Mouse (Mus musculus): ENCODE measurements around the gene BC048403. TPM values are rescaled to one million over a fixed set of nuclear protein-coding genes. Genes with fewer than 3 reads are reported as not detected.

The BC048403 gene
- polyA plus RNA-seq, 1 experiment from 2014 or later: 3.4 TPM

DNA sequence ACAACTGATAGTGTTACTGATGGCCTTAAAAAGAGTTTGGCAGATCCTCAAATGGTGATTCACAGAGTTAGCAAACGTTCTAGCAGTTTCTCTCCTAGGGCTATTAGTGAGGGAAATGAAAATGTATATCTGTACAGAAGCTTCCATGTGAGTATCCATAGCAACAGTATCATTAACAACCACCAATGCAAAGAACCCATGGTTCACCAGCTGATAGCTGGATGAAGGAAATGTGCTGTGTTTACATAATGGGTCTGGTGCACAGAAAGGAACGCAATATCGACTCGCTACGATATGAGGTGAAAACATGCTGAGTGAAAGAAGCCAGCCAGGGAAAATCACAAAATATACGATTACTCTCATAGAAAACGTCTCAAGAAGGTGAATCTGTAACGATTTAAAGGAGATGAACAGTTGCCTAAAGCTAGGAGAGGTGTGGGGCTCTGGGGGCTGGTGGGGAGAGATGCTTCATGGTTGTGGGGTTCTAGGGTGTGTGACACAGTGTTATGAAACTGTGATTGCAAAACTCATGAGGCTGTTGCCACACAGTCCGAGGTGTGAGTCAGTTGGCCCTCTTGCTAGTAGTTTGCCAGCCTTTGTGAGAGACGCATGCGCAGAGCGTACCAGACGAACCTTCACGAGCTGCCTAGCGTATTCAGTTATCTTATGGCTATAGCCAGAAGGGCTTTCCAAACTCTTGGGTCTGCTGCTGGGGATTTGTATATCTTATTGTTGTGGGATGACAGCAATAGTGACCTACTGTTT lies 34.2 kb upstream of the BC048403 start:
- H3K4me2 ChIP-seq: no peak overlapping the region
- DNase-seq (no peak), ATAC-seq (ENCODE audit: insufficient read depth) (no peak)
- 73% methylated on average over 15 of the region's 15 CpGs for WGBS
- no peak overlapping the region for H3K4me3 ChIP-seq (ENCODE audit: low read depth, low read length)
- H3K9me3 ChIP-seq (ENCODE audit: low read depth, low read length): no peaks in the 10 kb centered on the region
- H3K9ac ChIP-seq: no peak overlapping the region
- no peaks in the 10 kb centered on the region for H3K27me3 ChIP-seq (ENCODE audit: insufficient read depth, low read length)
- no peak for TF ChIP-seq CTCF (IDR thresholded peaks at IDR 0.05; ENCODE audit: low read depth)
- H3K4me1 ChIP-seq (ENCODE audit: insufficient read depth): no peaks in the 10 kb centered on the region
- H3K27ac ChIP-seq (ENCODE audit: low read depth): no peak overlapping the region
- no peaks in the 10 kb centered on the region for H3K36me3 ChIP-seq (ENCODE audit: insufficient read depth)

DNA sequence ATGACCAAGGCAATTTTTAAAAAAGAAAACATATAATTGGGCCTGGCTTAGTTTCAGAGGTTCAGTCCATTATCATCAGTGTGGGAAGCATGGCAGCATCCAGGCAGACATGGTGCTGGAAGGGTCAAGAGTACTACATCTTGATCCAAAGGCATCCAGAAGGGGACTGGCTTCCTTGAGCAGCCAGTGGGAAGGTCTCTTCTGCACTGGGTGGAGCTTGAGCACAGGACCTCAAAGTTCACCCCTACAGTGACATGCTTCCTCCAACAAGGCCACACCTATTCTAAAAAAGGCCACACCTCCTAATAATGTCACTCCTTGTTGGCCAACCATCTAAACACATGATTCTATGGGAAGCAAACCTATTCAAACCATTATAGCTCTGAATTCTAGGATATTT lies 22.9 kb upstream of the BC048403 start:
- Histone ChIP-seq H3K4me3 (ENCODE audit: low read depth, low read length) (no peak overlapping the region), H3K9ac (no peak overlapping the region), H3K4me1 (ENCODE audit: insufficient read depth) (no peaks in the 10 kb centered on the region), H3K36me3 (ENCODE audit: insufficient read depth) (no peaks in the 10 kb centered on the region), H3K4me2 (no peak overlapping the region), H3K27ac (ENCODE audit: low read depth) (no peak overlapping the region), H3K27me3 (ENCODE audit: insufficient read depth, low read length) (no peaks in the 10 kb centered on the region), H3K9me3 (ENCODE audit: low read depth, low read length) (no peaks in the 10 kb centered on the region; the same call in 1 of the 2 replicates)
- DNase-seq: no peak
- no peak for ATAC-seq (ENCODE audit: insufficient read depth)
- no peak for TF ChIP-seq CTCF (IDR thresholded peaks at IDR 0.05; ENCODE audit: low read depth)

DNA sequence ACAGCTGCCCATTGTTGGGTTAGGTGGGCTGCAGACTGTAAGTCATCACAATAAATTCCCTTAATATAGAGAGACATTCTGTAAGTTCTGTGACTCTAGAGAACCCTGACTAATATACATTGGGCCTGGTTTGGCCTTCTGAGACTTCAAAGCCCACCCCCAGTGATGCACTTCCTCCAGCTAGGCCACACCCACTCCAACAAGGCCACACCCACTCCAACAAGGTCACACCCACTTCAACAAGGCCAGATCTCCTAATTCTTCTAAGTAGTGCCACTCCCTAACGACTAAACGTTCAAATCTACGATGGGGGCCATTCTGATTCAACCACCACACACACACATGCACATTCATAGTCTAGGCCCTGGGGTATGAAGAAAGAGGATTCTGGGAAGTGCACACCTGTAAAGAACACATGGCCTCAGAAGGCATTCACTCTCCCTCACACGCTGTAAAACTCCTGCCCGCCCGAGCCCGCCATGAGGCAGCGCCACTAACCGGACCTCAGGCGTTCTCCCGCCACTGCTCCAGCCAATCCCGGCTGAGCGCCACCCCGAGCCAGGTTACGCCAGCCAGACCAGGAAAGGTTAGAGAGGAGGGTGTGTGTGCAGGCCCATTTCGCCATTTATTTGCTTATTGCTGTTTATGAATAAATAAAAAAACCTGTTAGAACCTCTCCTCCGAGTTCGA lies 20.7 kb upstream of the BC048403 start:
- ATAC-seq (ENCODE audit: insufficient read depth) (no peak), DNase-seq (no peak)
- H3K4me2 ChIP-seq: no peak overlapping the region
- H3K27me3 ChIP-seq (ENCODE audit: insufficient read depth, low read length): no peaks in the 10 kb centered on the region
- H3K4me3 ChIP-seq (ENCODE audit: low read depth, low read length): no peak overlapping the region
- TF ChIP-seq CTCF (IDR thresholded peaks at IDR 0.05; ENCODE audit: low read depth): no peak
- H3K27ac ChIP-seq (ENCODE audit: low read depth): no peak overlapping the region
- no peak overlapping the region for H3K9ac ChIP-seq
- no peaks in the 10 kb centered on the region for H3K36me3 ChIP-seq (ENCODE audit: insufficient read depth)
- H3K9me3 ChIP-seq (ENCODE audit: low read depth, low read length): no peaks in the 10 kb centered on the region; the same call in 1 of the 2 replicates
- WGBS: 87% methylated on average over 18 of the region's 18 CpGs
- no peaks in the 10 kb centered on the region for H3K4me1 ChIP-seq (ENCODE audit: insufficient read depth)

DNA sequence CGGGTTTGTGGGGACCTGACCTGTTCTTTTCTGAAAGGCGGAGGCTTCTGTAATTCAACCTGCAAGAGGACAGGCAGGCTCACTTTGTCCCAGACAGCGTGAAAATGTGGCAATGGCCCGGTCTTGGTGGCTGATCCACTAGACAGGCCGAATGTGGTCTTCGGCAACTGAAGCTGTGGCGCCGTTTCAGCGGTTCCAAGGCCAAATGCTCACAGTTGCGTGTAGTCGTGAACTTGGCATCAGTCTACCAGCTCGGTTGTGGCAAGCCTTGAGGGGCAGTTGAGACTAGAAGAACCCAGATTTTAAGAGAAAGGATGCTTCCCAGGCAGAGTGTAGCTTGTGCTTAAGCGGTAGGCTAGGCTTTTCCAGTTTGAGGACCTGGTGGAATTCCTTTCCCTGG lies 19.0 kb upstream of the BC048403 start:
- DNase-seq: no peak
- H3K36me3 ChIP-seq (ENCODE audit: insufficient read depth): no peaks in the 10 kb centered on the region

DNA sequence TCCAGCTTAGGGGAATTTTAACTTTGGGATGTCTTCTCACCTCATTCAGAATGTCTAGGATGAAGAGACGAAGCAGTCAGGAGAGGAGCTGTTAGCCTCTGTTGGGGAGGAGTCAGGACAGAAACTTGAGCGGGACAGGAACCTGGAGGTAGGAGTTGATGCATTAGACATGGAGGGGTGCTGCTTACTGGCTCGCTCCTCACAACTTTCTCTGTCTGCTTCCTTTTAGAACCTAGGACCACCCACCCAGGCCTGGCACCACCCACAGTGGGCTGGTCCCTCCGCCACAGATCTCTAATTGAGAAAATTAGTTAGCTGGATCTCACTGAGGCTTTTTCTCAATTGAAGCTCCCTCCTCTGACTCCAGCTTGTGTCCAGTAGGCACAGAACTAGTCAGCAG lies 13.2 kb upstream of the BC048403 start:
- TF ChIP-seq CTCF (IDR thresholded peaks at IDR 0.05; ENCODE audit: low read depth): no peak

More for the DNA sequence above, 19.0 kb upstream of the BC048403 start:
- no peak for ATAC-seq (ENCODE audit: insufficient read depth)
- Histone ChIP-seq H3K27ac (ENCODE audit: low read depth) (no peak overlapping the region), H3K4me2 (no peak overlapping the region), H3K4me3 (ENCODE audit: low read depth, low read length) (no peak overlapping the region), H3K9ac (no peak overlapping the region), H3K4me1 (ENCODE audit: insufficient read depth) (no peaks in the 10 kb centered on the region), H3K9me3 (ENCODE audit: low read depth, low read length) (no peaks in the 10 kb centered on the region; the same call in 1 of the 2 replicates), H3K27me3 (ENCODE audit: insufficient read depth, low read length) (no peaks in the 10 kb centered on the region)
- TF ChIP-seq CTCF (IDR thresholded peaks at IDR 0.05; ENCODE audit: low read depth): no peak
- 94% methylated on average over 13 of the region's 13 CpGs for WGBS

DNA sequence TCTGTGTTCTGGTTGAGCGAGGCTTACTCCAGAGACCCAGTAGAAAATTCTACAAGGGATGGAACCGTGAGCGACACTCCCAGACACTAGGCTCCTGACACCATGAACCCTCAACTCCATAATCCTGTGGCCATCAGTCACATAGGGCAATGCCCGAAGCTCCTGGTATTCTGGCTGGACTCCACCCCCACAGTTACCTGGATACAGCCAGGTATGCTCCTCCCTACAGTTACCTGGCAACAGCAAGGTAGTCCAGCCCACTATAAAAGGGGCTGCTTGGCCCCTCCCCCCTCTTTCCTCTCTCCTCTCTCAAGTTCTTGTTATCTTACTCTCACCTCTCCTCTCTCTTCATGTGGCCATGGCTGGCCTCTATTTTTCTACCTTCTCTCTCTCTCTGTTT lies 12.6 kb upstream of the BC048403 start:
- no peak; the same call in 1 of the 2 replicates for ATAC-seq (ENCODE audit: insufficient read depth)
- Histone ChIP-seq H3K36me3 (ENCODE audit: insufficient read depth) (no peaks in the 10 kb centered on the region), H3K27me3 (ENCODE audit: insufficient read depth, low read length) (no peaks in the 10 kb centered on the region), H3K4me3 (ENCODE audit: low read depth, low read length) (no peak overlapping the region), H3K4me1 (ENCODE audit: insufficient read depth) (no peaks in the 10 kb centered on the region), H3K9ac (no peak overlapping the region), H3K4me2 (no peak overlapping the region), H3K27ac (ENCODE audit: low read depth) (no peak overlapping the region), H3K9me3 (ENCODE audit: low read depth, low read length) (no peaks in the 10 kb centered on the region)
- TF ChIP-seq CTCF (IDR thresholded peaks at IDR 0.05; ENCODE audit: low read depth): no peak
- DNase-seq: peak; percentile 9
- WGBS: 68% methylated on average over 4 of the region's 4 CpGs

More for the DNA sequence above, 13.2 kb upstream of the BC048403 start:
- ATAC-seq (ENCODE audit: insufficient read depth): no peak
- Histone ChIP-seq H3K4me3 (ENCODE audit: low read depth, low read length) (no peak overlapping the region), H3K4me1 (ENCODE audit: insufficient read depth) (no peaks in the 10 kb centered on the region), H3K27ac (ENCODE audit: low read depth) (no peak overlapping the region), H3K9me3 (ENCODE audit: low read depth, low read length) (no peaks in the 10 kb centered on the region; the same call in 1 of the 2 replicates), H3K27me3 (ENCODE audit: insufficient read depth, low read length) (no peaks in the 10 kb centered on the region), H3K4me2 (no peak overlapping the region), H3K36me3 (ENCODE audit: insufficient read depth) (no peaks in the 10 kb centered on the region), H3K9ac (no peak overlapping the region)
- DNase-seq: no peak
- whole genome bisulfite sequencing: 66% methylated on average over 4 of the region's 4 CpGs

DNA sequence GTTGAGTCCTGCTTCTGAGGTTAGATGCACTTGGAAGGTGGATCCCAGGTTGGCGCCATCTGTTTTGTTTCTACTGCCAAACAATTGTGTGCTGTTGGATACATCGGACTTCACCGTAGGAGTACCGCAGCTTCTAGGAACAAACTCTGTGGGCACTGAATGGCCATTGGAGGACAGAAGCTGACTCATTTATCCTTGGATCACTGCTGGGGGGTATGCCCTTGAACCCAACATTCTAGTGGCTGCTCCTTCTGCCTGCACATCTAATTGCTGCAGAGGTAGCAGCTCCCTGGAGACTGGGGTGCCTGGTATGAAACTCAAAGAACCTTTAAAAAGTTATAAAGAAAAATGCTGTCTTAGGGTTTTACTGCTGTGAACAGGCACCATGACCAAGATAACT lies 11.5 kb upstream of the BC048403 start:
- H3K9ac ChIP-seq: no peak overlapping the region
- H3K4me2 ChIP-seq: no peak overlapping the region
- H3K9me3 ChIP-seq (ENCODE audit: low read depth, low read length): no peaks in the 10 kb centered on the region
- H3K27me3 ChIP-seq (ENCODE audit: insufficient read depth, low read length): no peaks in the 10 kb centered on the region
- WGBS: 96% methylated on average over 4 of the region's 4 CpGs
- no peak overlapping the region for H3K4me3 ChIP-seq (ENCODE audit: low read depth, low read length)
- H3K27ac ChIP-seq (ENCODE audit: low read depth): no peak overlapping the region
- DNase-seq: no peak
- no peak for ATAC-seq (ENCODE audit: insufficient read depth)
- TF ChIP-seq CTCF (IDR thresholded peaks at IDR 0.05; ENCODE audit: low read depth): no peak
- H3K36me3 ChIP-seq (ENCODE audit: insufficient read depth): no peaks in the 10 kb centered on the region
- no peaks in the 10 kb centered on the region for H3K4me1 ChIP-seq (ENCODE audit: insufficient read depth)
